Mouse (Mus musculus) liver, adult 2 months (tissue): ENCODE results near the gene Medag. TPM values are rescaled to one million over a fixed set of nuclear protein-coding genes. Genes with fewer than 3 reads are reported as not detected.

Experiments
- DNase-seq: peaks from one replicate; pipeline ENCODE4 v3.0.0-alpha.2; 2011; ENCODE audit warnings: low read depth, low spot score; ENCODE audit errors: extremely low read depth
- H3K27ac ChIP-seq: fragments of 200-500 bp; replicated peaks from 2 replicates; pipeline ENCODE4 v1.5.1; 2012; ENCODE audit warnings: low read depth, mild to moderate bottlenecking, control low read depth, inconsistent platforms, low read length; ENCODE audit not compliant: insufficient read depth
- H3K27me3 ChIP-seq: fragments of 200-500 bp; 2 replicates; pipeline ENCODE4 v1.6.1; 2012; ENCODE audit warnings: mild to moderate bottlenecking, moderate library complexity, low read length, inconsistent platforms; ENCODE audit not compliant: control insufficient read depth, insufficient read depth
- H3K36me3 ChIP-seq: fragments of 200-500 bp; 2 replicates; pipeline ENCODE4 v1.6.1; 2012; ENCODE audit warnings: low read length, inconsistent platforms; ENCODE audit not compliant: control insufficient read depth, insufficient read depth
- H3K4me1 ChIP-seq: fragments of 200-500 bp; 2 replicates; pipeline ENCODE4 v1.6.1; 2011; ENCODE audit warnings: low read length; ENCODE audit not compliant: control insufficient read depth, insufficient read depth
- H3K4me3 ChIP-seq: fragments of 200-500 bp; 2 replicates; pipeline ENCODE4 v1.5.1; 2011; ENCODE audit warnings: low read depth, mild to moderate bottlenecking, control low read depth, low read length, moderate library complexity; ENCODE audit not compliant: insufficient read depth
- H3K79me2 ChIP-seq: fragments of 200-500 bp; 2 replicates; pipeline ENCODE4 v1.6.1; 2012; ENCODE audit warnings: inconsistent platforms, mild to moderate bottlenecking, low read length, moderate library complexity; ENCODE audit not compliant: control insufficient read depth, insufficient read depth
- H3K9ac ChIP-seq: fragments of 200-500 bp; 2 replicates; pipeline ENCODE4 v1.6.1; 2012; ENCODE audit warnings: low read depth, mild to moderate bottlenecking, control low read depth, inconsistent platforms, low read length
- CTCF ChIP-seq: fragments of 200-500 bp; IDR thresholded peaks from 2 replicates; pipeline ENCODE4 v1.5.1; 2011; ENCODE audit warnings: low read depth, low read length, control low read depth
- POLR2A ChIP-seq: fragments of 200-500 bp; IDR thresholded peaks from 2 replicates; pipeline ENCODE4 v1.6.1; 2011; ENCODE audit warnings: low read length, control low read depth; ENCODE audit not compliant: insufficient read depth; ENCODE audit errors: extremely low read depth
- WGBS: fragments of 180-500 bp; shearing (Covaris S2); methylation state at CpG from one replicate; pipeline ENCODE4 v1.1.7; 2018; 5-methylcytosine and 5-hydroxymethylcytosine counted together
- polyA plus RNA-seq: library from polyadenylated mRNA; depleted of rRNA; stranded (reverse); fragments of >200 nt; gene quantifications from 2 replicates; pipeline ENCODE4 v1.2.3, GENCODE M21; 2012
- total RNA-seq: library from RNA; depleted of rRNA; stranded (reverse); fragments of >200 nt; gene quantifications from 2 replicates; pipeline ENCODE4 v1.2.3, GENCODE M21; 2014

Gene Medag
- total and polyA plus RNA-seq, 2 experiments = 0.18 to 0.21 TPM

- WGBS = 47% methylated on average over 12 of the region's 12 CpGs
- TF ChIP-seq POLR2A (no peak), CTCF (no peak)
These were observed 42.8 kb upstream of the Medag start for GRCm38 (mm10) chr5:149368575-149369312.

GRCm38 (mm10) chr5:149369373-149370035 is 42.0 kb upstream of the Medag start:
- Histone ChIP-seq H3K27me3 (no peaks in the 10 kb centered on the region), H3K4me1 (no peaks in the 10 kb centered on the region), H3K9ac (no peak overlapping the region), H3K79me2 (no peaks in the 10 kb centered on the region), H3K4me3 (no peak overlapping the region), H3K27ac (no peak overlapping the region), H3K36me3 (no peaks in the 10 kb centered on the region)
- TF ChIP-seq POLR2A (no peak), CTCF (no peak)
- WGBS = 80% methylated on average over 21 of the region's 21 CpGs
- DNase-seq = no peak

More at GRCm38 (mm10) chr5:149368575-149369312, 42.8 kb upstream of the Medag start:
- H3K27ac ChIP-seq = no peak overlapping the region
- H3K4me3 ChIP-seq = no peak overlapping the region
- H3K4me1 ChIP-seq = no peaks in the 10 kb centered on the region
- DNase-seq = no peak
- H3K27me3 ChIP-seq = no peaks in the 10 kb centered on the region
- no peak overlapping the region for H3K9ac ChIP-seq
- H3K36me3 ChIP-seq = no peaks in the 10 kb centered on the region
- H3K79me2 ChIP-seq = no peaks in the 10 kb centered on the region

- no peak for TF ChIP-seq CTCF
- no peak for TF ChIP-seq POLR2A
- no peak overlapping the region for H3K4me3 ChIP-seq
- H3K9ac ChIP-seq = no peak overlapping the region
- H3K27me3 ChIP-seq = no peaks in the 10 kb centered on the region
- H3K79me2 ChIP-seq = no peaks in the 10 kb centered on the region
- H3K4me1 ChIP-seq = no peaks in the 10 kb centered on the region
- no peak for DNase-seq
- 81% methylated on average over 8 of the region's 8 CpGs for WGBS
- no peak overlapping the region for H3K27ac ChIP-seq
- H3K36me3 ChIP-seq = no peaks in the 10 kb centered on the region
These were observed 39.5 kb upstream of the Medag start for GRCm38 (mm10) chr5:149372018-149372417.

- TF ChIP-seq POLR2A (no peak), CTCF (no peak)
- Histone ChIP-seq H3K36me3 (no peaks in the 10 kb centered on the region), H3K79me2 (no peaks in the 10 kb centered on the region), H3K9ac (no peak overlapping the region), H3K4me3 (no peak overlapping the region), H3K4me1 (no peaks in the 10 kb centered on the region), H3K27me3 (no peaks in the 10 kb centered on the region), H3K27ac (no peak overlapping the region)
- WGBS = 29% methylated on average over 9 of the region's 9 CpGs
- no peak for DNase-seq
These were observed 38.3 kb upstream of the Medag start for GRCm38 (mm10) chr5:149373224-149373623.

- no peaks in the 10 kb centered on the region for H3K27me3 ChIP-seq
- no peak overlapping the region for H3K9ac ChIP-seq
- no peaks in the 10 kb centered on the region for H3K4me1 ChIP-seq
- TF ChIP-seq CTCF (no peak), POLR2A (no peak)
- no peak for DNase-seq
- H3K79me2 ChIP-seq = no peaks in the 10 kb centered on the region
- H3K4me3 ChIP-seq = no peak overlapping the region
- WGBS = 64% methylated on average over 7 of the region's 7 CpGs
- H3K36me3 ChIP-seq = no peaks in the 10 kb centered on the region
- H3K27ac ChIP-seq = no peak overlapping the region
These were observed 37.5 kb upstream of the Medag start for GRCm38 (mm10) chr5:149374026-149374425.
